Mouse (Mus musculus) spleen, adult 2 months (tissue): ENCODE measurements around the gene Pls3.

Source experiments
- CTCF ChIP-seq: fragments of 200-500 bp; IDR thresholded peaks from 2 replicates; pipeline ENCODE4 v1.5.1; 2011; ENCODE audit warnings: mild to moderate bottlenecking, inconsistent platforms; ENCODE audit not compliant: insufficient read depth, insufficient read length, insufficient replicate concordance; ENCODE audit errors: extremely low read depth
- POLR2A ChIP-seq: fragments of 200-500 bp; IDR thresholded peaks from 2 replicates; pipeline ENCODE4 v1.6.1; 2011; ENCODE audit warnings: low read depth, low read length, inconsistent platforms

DNA sequence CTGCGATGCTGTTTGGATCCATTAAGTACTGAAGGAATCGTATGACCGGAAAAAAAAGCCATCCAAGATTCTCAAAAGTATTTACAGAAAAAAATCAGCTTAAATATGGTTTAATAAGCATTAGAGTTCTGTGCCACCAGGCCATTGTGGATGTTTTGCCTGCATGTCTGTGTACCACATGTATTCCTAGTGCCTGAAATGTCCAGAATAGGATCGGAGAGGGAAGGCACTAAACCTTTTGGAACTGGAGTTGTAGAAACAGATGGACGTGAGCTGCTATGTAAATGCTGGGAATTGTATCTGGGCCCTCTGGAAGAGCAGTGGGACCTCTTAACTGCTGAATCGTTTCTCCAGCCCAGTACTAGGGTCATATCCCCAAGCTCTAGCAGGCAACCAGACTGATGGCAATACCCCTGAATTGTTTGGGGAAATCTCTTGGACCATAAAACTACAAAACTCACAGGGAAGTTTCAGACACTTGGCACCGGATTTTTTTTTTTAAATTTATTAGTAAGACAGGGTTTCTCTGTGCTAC is 110.1 kb downstream of the Pls3 start:
- TF ChIP-seq POLR2A (no peak), CTCF (no peak)
